Mouse (Mus musculus): Measurements from ENCODE around the gene Prrc2b. TPM values are rescaled to one million over a fixed set of nuclear protein-coding genes. Genes with fewer than 3 reads are reported as not detected.
A peak's percentile ranks its signal among the peaks of the same experiment; 100 is the strongest.

Gene Prrc2b
- polyA plus RNA-seq, 1 experiment from 2014 or later: 111 TPM

- Histone ChIP-seq H3K4me1 (peaks cover 73% of the 10 kb centered on the region), H3K9me3 (replicated peaks) (no peaks in the 10 kb centered on the region), H3K27me3 (no peaks in the 10 kb centered on the region), H3K4me2 (replicated peaks) (peak overlapping the region; percentile 40), H3K27ac (peak overlapping the region; percentile 86), H3K4me3 (no peak overlapping the region), H3K36me3 (no peaks in the 10 kb centered on the region), H3K9ac (peak overlapping the region; percentile 29; the same call in 1 of the 2 replicates)
- 5% methylated on average over 10 of the region's 10 CpGs for WGBS
- 0 out of 2 replicates have a peak, but pooled peaks have one; percentile 18 for ATAC-seq (ENCODE audit: low FRiP score)
These were observed 15.7 kb downstream of the Prrc2b start for GRCm38 (mm10) chr2:32166581-32166980.

- Histone ChIP-seq H3K4me1 (peaks cover 80% of the 10 kb centered on the region), H3K9ac (peak overlapping the region; percentile 51), H3K4me2 (replicated peaks) (peak overlapping the region; percentile 40), H3K36me3 (no peaks in the 10 kb centered on the region), H3K9me3 (replicated peaks) (no peaks in the 10 kb centered on the region), H3K27ac (peak overlapping the region; percentile 86), H3K27me3 (no peaks in the 10 kb centered on the region), H3K4me3 (peak overlapping the region; percentile 12; the same call in 1 of the 2 replicates)
- WGBS: 6% methylated on average over 16 of the region's 16 CpGs
- peak; percentile 59 for ATAC-seq (ENCODE audit: low FRiP score)
These were observed 16.3 kb downstream of the Prrc2b start for GRCm38 (mm10) chr2:32167034-32167770.

- H3K27me3 ChIP-seq: no peaks in the 10 kb centered on the region
- H3K4me1 ChIP-seq: peaks cover 81% of the 10 kb centered on the region
- H3K4me3 ChIP-seq: peak overlapping the region; percentile 12; the same call in 1 of the 2 replicates
- peak; percentile 76 for ATAC-seq (ENCODE audit: low FRiP score)
- H3K4me2 ChIP-seq (replicated peaks): peak overlapping the region; percentile 40
- no peaks in the 10 kb centered on the region for H3K9me3 ChIP-seq (replicated peaks)
- H3K27ac ChIP-seq: peak overlapping the region; percentile 86
- H3K36me3 ChIP-seq: no peaks in the 10 kb centered on the region
- 2% methylated on average over 7 of the region's 7 CpGs for WGBS
- H3K9ac ChIP-seq: peak overlapping the region; percentile 51
These were observed 16.9 kb downstream of the Prrc2b start for GRCm38 (mm10) chr2:32167819-32168218.

GRCm38 (mm10) chr2:32169292-32169691, 18.4 kb downstream of the Prrc2b start:
- Histone ChIP-seq H3K9me3 (replicated peaks) (no peaks in the 10 kb centered on the region), H3K27ac (peak overlapping the region; percentile 23; the same call in 1 of the 2 replicates), H3K4me3 (no peak overlapping the region), H3K4me2 (replicated peaks) (no peak overlapping the region), H3K9ac (0 out of 2 replicates have a peak overlapping the region, but pooled peaks have one; percentile 13), H3K36me3 (no peaks in the 10 kb centered on the region), H3K4me1 (peaks cover 85% of the 10 kb centered on the region), H3K27me3 (no peaks in the 10 kb centered on the region)
- no peak for ATAC-seq (ENCODE audit: low FRiP score)
- 74% methylated on average over 5 of the region's 5 CpGs for WGBS

- Histone ChIP-seq H3K36me3 (no peaks in the 10 kb centered on the region), H3K27ac (peak overlapping the region; percentile 48), H3K9me3 (replicated peaks) (no peaks in the 10 kb centered on the region), H3K4me2 (replicated peaks) (no peak overlapping the region), H3K4me1 (peaks cover 85% of the 10 kb centered on the region), H3K27me3 (no peaks in the 10 kb centered on the region), H3K4me3 (no peak overlapping the region), H3K9ac (0 out of 2 replicates have a peak overlapping the region, but pooled peaks have one; percentile 13)
- 82% methylated on average over 8 of the region's 8 CpGs for WGBS
- no peak for ATAC-seq (ENCODE audit: low FRiP score)
These were observed 19.1 kb downstream of the Prrc2b start for GRCm38 (mm10) chr2:32170010-32170409.

GRCm38 (mm10) chr2:32171658-32172433, 21.0 kb downstream of the Prrc2b start:
- 73% methylated on average over 14 of the region's 14 CpGs for WGBS
- Histone ChIP-seq H3K27ac (peak overlapping the region; percentile 37; the same call in 1 of the 2 replicates), H3K9me3 (replicated peaks) (no peaks in the 10 kb centered on the region), H3K4me3 (no peak overlapping the region), H3K9ac (no peak overlapping the region), H3K27me3 (no peaks in the 10 kb centered on the region), H3K4me1 (peaks cover 84% of the 10 kb centered on the region), H3K36me3 (no peaks in the 10 kb centered on the region), H3K4me2 (replicated peaks) (no peak overlapping the region)
- no peak for ATAC-seq (ENCODE audit: low FRiP score)

- Histone ChIP-seq H3K27ac (peak overlapping the region; percentile 96), H3K4me1 (peaks cover 82% of the 10 kb centered on the region), H3K36me3 (no peaks in the 10 kb centered on the region), H3K27me3 (no peaks in the 10 kb centered on the region), H3K9me3 (replicated peaks) (no peaks in the 10 kb centered on the region), H3K9ac (peak overlapping the region; percentile 61), H3K4me3 (0 out of 2 replicates have a peak overlapping the region, but pooled peaks have one; percentile 5), H3K4me2 (replicated peaks) (peak overlapping the region; percentile 36)
- 9% methylated on average over 13 of the region's 13 CpGs for WGBS
- peak; percentile 85 for ATAC-seq (ENCODE audit: low FRiP score)
These were observed 23.4 kb downstream of the Prrc2b start for GRCm38 (mm10) chr2:32174170-32174741.

GRCm38 (mm10) chr2:32175051-32175466, 24.2 kb downstream of the Prrc2b start:
- Histone ChIP-seq H3K4me1 (peaks cover 80% of the 10 kb centered on the region), H3K4me2 (replicated peaks) (peak overlapping the region; percentile 36), H3K27me3 (no peaks in the 10 kb centered on the region), H3K4me3 (peak overlapping the region; percentile 5; the same call in 1 of the 2 replicates), H3K9me3 (replicated peaks) (no peaks in the 10 kb centered on the region), H3K9ac (peak overlapping the region; percentile 61), H3K27ac (peak overlapping the region; percentile 96), H3K36me3 (no peaks in the 10 kb centered on the region)
- WGBS: 16% methylated on average over 7 of the region's 7 CpGs
- ATAC-seq (ENCODE audit: low FRiP score): peak; percentile 76

GRCm38 (mm10) chr2:32175508-32175907, 24.6 kb downstream of the Prrc2b start:
- peak overlapping the region; percentile 96 for H3K27ac ChIP-seq
- H3K9me3 ChIP-seq (replicated peaks): no peaks in the 10 kb centered on the region
- no peak for ATAC-seq (ENCODE audit: low FRiP score)
- H3K9ac ChIP-seq: peak overlapping the region; percentile 61
- peaks cover 76% of the 10 kb centered on the region for H3K4me1 ChIP-seq
- no peaks in the 10 kb centered on the region for H3K27me3 ChIP-seq
- no peaks in the 10 kb centered on the region for H3K36me3 ChIP-seq
- WGBS: 91% methylated on average over 6 of the region's 6 CpGs
- peak overlapping the region; percentile 36 for H3K4me2 ChIP-seq (replicated peaks)
- no peak overlapping the region for H3K4me3 ChIP-seq

- no peak overlapping the region for H3K9ac ChIP-seq
- H3K4me1 ChIP-seq: peaks cover 76% of the 10 kb centered on the region
These were observed 26.0 kb downstream of the Prrc2b start for GRCm38 (mm10) chr2:32176848-32177247.

GRCm38 (mm10) chr2:32177397-32178060, 26.6 kb downstream of the Prrc2b start:
- Histone ChIP-seq H3K36me3 (no peaks in the 10 kb centered on the region), H3K9me3 (replicated peaks) (no peaks in the 10 kb centered on the region), H3K4me3 (no peak overlapping the region), H3K27me3 (no peaks in the 10 kb centered on the region), H3K4me1 (peaks cover 77% of the 10 kb centered on the region), H3K9ac (peak overlapping the region; percentile 20; the same call in 1 of the 2 replicates), H3K27ac (peak overlapping the region; percentile 30; the same call in 1 of the 2 replicates), H3K4me2 (replicated peaks) (no peak overlapping the region)
- no peak for ATAC-seq (ENCODE audit: low FRiP score)
- 82% methylated on average over 11 of the region's 11 CpGs for WGBS

More at GRCm38 (mm10) chr2:32176848-32177247, 26.0 kb downstream of the Prrc2b start:
- ATAC-seq (ENCODE audit: low FRiP score): no peak
- Histone ChIP-seq H3K4me3 (no peak overlapping the region), H3K27me3 (no peaks in the 10 kb centered on the region), H3K9me3 (replicated peaks) (no peaks in the 10 kb centered on the region), H3K27ac (no peak overlapping the region; the same call in 1 of the 2 replicates), H3K4me2 (replicated peaks) (no peak overlapping the region), H3K36me3 (no peaks in the 10 kb centered on the region)
- WGBS: 48% methylated on average over 3 of the region's 3 CpGs
